Mouse (Mus musculus): ENCODE measurements at regions not wholly inside any gene's neighbourhood (a gene's known extent, or its start where the extent isn't known, plus 50 kb on each side); places are given as distances from the start of the nearest gene placed in this dataset.
"Not testable (repeated sequence)": the region's sequence is repeated elsewhere in the genome, so short reads cannot be mapped to it uniquely, and the experiment has no call there.

DNA sequence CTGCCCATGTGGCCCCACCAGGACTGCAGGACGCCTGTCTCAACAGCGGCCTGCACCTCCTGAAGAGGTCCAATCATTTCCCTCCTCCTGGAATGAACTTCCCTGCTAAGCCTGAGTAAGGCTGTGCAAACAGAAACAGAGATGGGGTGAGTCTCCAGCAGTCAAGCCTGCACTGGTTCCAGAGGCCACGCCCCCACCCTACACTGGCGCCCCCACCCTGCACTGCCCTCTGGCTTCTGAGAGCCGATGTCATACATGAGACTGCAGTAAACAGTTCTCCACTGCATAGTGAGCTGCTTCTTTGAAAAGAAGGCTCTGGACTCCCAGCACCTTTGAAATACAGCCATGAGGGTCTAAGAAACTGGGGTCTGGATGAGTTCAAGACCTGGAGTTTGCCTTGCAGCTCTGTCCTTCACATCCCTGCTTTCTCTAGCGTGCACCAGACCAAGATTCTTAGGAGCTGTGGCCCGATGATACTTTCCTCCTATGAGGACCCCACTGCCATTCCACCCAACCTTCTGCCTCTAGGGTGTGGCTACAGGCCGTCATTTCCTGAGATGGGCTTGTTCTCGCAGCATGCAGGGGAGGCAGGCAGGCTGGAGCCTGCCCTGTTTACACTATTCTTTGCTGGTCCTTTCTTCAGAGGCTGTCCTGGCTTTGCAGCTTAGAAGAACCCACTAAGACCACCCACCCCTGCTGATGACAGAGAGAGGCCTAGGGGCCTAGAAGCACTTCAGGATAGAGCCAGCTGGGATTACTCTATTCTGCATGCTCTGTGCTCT lies 144.0 kb upstream of the Camk1g start:
- peak; percentile 57 to 71 for DNase-seq

DNA sequence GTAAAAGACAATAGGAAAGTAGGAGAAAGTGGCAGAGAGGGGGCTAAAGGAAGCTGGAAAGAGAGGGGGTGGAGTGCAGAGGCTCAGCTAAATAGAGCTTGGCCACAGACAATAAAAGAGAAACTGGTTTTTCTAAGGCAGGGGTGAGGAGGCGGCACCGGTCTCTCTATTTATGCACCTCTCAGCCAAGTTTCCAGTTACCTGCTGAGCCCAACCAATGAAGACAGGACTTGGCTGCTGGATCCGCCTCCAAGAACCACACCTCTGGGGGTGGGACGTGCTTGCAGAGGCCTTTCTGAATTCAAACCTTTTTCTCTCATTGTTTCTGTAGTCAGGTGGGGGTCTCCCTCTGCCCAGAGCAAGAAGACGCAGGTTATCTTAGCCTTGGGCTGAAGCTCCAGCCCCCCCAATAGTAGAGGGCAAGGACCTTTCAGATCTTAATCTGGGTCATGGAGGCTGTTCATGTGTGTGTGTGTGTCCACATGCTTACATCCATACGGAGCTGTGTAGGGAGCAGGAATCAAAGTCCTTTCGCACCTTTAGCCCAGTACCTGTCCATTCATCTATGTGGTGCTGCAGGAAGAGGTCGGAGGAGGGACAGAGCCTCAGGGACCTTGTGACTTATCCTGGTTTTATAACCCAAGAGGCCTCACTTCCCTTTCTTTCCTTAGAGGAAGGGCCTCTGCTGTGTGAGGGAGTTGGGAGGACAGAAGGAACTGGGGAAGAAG lies 140.1 kb upstream of the Camk1g start:
- peak; percentile 42 to 61 for DNase-seq

DNA sequence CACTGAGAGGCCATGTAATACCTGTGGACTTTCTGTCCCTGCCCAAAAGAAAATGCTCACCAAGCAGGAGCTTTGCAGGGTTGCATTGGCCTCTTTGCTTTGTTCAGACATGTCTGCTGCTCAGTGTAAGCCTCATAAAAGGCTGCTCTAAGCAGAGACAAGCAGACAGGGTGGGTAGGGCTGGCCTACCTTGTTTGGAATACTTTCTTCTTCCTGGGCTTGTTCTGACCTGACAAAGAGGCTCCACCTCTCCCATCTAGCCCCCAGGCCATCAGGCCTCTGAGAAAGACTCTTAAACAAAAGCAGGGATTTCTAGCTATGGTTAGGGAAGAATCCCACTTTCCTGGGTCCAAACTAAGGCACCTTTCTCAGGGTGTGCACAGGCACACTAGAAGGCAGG lies 138.2 kb upstream of the Camk1g start:
- no peak for DNase-seq

DNA sequence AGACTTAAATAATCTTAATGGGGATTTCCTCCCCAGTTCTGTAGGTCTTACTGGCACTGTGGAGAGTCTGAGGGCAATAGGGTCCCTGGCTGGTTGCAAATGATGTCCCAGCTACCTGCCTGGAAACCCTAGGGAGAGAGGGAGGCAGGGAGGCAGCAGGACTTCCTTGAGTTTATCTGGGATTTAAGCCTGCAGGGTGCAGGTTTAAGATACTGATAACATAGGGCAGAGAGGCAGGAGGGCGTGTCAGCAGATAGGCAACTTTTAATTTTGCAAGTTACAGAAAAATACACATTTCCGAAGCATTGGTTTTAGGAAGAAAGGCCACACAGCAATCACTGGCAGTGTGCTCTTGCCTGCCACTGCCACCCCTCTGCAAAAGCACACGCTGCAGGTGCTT lies 136.9 kb upstream of the Camk1g start:
- DNase-seq = no peak

DNA sequence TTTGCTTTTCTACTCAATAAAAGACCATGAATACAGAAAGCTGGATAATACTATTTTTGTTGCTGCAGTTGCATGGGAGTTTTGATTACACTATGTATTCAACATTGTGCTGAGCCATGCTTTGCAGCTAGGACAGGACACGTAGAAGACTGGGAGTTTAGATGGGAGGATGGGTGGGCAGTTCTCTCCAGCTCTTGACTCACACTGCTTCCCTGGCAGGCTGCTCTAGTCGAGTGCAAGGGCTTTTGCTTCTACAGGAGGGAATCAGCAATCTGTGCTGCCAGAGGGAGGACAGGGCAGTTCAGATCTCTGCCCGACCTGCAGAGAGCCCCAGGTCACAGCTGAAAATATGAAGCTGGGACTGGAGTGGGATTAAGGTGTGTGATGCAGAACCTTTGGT lies 135.3 kb upstream of the Camk1g start:
- DNase-seq = no peak

DNA sequence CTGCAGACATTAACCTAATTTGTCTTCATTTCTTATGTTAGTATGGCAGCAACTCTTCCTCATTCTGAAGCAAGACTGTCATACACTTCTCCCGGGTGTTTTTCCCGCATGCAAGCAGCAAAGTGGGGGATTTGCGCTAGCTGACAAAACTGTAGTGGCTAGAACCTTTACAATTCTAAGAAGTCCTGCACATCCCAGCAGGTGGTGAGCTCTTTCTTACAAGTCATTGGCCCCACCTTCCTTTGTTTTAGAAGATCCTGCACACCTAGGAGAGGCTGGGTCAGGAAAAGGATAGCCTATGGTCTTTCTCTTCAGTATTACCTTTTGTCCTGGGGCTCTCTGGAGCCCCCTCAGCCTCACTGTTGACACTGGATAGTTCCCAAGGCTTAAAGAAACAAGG lies 134.5 kb upstream of the Camk1g start:
- DNase-seq = no peak

DNA sequence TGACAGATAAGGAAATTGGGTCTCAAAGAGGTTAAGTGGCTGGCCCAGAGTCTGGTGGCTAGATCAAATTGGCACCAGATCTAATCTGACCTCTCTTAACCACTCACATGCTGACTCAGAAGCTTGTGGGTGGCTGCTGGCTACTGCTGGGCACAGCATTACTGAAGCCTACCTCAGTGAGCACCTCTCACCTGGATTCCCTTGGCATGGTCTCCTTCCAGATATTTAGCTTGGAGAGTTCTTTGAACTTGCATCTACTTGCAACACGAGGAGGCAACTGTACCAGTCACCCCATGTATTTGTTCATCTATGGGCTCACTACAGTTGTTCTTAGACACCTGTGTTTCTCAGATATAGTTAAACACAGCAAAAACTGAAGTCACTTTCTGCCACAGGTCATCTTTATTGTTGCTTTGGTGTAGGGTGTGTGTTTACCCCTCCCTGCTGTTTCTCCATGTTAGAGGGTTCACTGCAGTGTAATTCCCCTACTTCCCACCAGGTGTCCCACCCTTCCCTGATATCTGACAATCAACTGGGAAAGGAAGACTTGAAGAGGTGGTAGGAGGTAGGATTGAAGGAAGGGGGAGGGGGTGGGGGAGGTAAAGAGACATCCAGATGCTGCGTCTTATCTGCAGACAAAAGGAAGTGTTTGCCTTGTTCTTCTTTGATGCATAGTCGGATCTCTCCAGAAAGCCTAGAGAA lies 133.7 kb upstream of the Camk1g start:
- DNase-seq = peak; percentile 73 to 76

DNA sequence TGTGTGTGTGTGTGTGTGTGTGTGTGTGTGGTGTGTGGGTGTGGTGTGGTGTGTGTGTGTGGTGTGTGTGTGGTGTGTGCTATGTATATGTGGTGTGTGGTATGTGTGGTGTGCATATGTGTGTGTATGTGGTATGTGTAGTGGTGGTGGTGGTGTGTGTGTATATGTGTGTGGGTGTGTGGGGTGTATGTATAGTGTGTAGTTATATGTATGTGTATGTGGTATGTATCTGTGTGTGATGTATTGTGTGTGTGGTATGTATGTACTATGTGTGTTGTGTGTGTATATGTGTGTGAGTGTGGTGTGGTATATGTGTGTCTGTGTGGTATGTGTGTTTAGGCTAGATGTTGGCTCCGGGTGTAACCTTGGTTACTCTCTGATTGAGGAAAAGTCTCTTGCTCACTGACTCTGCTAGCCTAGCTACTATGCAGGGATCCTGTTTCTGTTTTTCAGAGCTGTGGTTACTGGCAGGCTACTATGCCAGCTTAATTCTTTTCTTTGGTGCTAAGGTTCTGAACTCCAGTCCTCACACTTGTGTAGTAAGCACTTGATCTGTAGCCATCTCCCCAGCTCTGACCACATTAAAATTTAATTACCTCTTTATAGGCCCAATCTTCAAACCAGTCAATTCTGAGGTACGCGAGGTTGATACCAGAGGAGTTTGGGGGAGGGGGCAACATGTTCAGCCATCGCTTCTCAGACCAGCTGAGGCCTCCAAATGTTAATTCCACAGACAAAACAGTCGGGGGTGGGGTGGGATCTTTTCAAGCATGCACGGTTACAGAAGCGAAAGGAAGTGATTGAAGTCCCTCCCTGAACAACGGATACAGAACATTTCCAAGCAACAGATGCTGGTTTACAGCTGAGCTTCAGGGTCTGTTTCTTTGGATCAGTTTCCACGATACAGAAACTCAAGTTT lies 126.4 kb upstream of the Camk1g start:
- no peak for DNase-seq

DNA sequence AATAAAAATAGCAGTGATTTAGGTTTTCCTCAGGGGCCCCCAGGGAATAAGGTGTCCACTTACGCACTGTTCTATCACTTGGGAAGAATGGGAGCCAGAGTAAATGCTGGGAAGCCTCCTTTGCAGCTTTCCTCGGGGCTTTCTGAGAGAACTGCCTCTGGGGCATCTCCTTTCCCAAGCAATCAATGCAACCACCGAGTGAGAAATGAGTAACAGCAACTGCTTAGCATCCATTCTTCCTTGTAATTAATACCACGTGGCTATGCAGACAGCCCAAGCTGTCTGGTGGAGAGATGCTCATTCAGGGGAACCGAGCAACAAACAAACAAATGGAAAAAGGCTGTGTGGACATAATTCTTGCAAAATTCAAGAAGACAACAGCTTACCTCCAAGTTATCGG lies 117.9 kb upstream of the Camk1g start:
- DNase-seq = no peak

DNA sequence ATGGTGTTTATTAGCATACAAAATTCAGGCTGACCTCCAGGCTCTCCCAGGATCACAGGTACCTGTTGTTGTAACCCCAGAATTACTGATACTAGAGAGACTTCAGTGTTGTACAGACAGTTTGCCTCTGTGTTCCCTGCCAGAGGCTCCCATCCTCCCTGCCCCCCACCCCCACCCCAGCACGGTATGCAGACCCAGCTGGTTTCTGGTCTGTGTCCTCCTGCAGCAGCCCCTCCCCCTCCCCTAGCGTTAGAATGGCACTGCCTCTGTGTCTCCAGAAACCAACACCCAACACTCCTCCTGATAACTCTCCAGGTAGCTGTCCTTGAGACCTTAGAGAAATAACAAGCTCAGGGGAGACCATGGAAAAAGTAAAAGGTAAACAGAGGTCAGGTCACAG lies 116.6 kb upstream of the Camk1g start:
- not testable (repeated sequence) for DNase-seq

DNA sequence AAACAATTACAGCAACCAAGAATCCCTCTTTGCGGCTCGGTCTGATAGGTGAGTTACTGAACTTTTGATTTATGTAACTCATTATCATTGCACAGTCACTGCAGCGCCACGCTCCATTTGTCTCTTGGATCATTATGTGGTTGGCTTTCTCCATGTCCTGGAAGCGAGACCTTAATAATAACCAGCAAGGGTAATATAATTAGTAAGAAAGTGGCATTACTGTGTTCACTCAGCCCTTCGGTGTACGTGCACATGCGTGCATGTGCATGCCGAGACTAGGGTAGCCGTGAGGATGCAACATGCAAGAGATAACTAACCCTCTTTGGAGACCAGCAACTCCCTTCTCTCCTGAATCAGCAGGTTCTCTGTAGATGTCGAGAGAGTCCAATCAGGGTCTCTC lies 114.9 kb upstream of the Camk1g start:
- peak in 1 of 2 experiments; percentile 7 for DNase-seq

DNA sequence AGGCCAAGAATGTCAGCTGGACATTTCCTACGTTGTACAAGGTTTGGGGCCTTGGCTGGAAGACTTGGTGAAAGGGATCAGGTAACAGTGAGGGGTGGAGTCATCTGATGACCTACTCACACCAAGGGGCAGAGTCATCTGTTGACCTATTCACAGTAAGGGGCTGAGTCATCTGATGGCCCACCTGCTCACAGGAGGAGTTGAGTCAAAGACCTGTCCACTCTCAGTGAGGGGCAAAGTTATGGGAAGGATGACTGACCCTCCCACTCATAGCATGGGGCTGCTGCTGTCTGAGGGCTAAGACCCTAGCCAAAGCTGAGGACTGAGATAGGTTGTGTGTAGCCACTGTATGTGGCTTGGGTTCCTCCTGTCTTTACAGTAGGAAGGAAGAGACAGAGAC lies 107.2 kb upstream of the Camk1g start:
- no peak for DNase-seq

DNA sequence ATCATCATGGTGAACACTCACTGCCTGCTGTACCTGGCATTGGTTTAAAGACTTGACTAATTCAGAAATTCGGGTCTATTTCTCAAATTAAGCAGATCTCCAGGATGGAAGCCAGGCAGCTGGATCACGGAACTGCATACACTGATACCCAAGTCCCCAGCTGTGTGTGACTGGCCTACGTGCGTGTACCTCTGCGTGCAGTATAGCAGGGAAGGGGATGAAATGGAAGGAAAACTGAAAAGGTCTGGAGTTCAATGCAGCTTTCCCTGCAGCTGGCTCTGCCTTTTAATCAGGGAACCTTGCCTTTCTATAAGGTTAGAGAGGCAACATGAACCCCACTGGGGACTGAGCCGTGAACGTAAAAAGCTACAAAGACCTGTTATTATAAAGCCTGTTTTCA lies 106.7 kb upstream of the Camk1g start:
- no peak for DNase-seq

DNA sequence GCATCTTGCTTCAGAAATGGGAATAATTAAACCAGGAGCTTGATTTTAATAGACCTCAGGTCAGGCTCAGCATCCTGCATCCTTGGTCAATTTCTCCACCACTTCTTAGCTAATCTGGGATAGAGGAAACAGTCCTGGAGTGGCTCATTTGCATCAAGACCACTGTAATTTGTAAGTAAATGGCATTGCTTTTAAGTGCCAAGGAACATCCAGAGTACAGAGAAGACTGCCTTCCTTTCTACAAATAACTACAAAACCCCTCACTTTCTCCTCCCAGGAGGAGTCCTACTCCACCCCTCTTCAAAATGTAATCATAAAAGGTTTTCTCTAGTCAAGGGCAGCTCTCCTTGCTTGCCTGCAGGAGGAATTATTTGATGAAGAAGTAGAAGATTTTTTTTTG lies 96.2 kb upstream of the Camk1g start:
- DNase-seq = no peak

DNA sequence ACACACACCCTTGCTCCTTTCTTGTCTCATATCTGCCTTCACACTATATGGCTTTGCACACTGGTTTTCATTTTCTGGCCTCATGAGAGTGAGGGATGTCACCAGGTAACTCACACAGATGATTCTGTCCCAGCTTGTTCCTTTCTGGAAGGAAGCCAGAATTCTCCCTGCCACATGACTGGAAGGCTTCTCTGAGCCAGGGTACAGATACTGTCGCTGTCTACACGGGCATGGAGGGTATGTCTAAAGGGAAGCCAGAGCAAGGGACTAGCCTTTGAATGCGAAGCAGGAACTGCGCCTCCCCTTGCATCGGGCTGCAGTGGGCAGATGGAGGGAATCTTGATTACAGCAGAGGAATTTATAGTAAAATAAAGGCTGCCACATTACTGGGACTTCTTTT lies 89.6 kb upstream of the Camk1g start:
- DNase-seq = no peak

DNA sequence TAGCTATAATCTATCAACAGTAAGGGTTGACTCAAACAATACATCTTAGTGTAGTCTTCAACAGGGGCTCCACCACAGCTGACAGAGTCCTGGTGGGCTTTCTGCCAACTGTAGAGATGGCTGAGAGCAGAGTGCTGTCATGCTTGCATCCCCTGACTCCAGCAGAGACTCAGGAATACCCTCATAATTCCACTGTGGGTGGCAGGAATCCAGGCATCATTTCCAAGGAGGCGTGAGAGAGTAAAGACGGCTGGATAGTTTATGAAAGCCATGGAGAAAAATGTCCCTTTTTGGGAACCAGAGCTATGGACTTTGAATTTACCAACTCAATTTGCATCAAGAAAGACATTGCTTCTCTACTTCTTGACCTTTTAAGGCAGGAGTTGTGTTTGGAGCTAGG lies 87.8 kb upstream of the Camk1g start:
- no peak for DNase-seq

DNA sequence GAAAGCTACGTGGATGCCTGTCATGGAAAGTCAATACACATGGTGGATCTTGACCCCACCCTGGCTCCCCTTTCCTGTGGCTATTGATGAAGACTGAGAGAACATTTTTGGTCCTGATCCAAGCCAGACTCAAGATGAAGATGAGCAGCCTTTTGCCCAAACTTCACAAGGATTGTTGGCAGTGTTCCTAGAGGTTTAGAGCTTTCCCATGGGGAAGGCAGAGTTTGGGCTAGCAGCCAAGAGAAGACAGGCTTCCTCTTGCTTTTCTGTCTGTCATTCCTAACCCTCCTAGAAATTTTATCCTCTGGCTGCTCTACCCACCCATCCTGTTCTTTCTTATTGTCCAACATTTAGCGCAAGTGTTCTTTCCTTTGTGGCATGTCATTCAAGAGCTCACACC lies 83.6 kb upstream of the Camk1g start:
- peak in 1 of 2 experiments; percentile 9 for DNase-seq

DNA sequence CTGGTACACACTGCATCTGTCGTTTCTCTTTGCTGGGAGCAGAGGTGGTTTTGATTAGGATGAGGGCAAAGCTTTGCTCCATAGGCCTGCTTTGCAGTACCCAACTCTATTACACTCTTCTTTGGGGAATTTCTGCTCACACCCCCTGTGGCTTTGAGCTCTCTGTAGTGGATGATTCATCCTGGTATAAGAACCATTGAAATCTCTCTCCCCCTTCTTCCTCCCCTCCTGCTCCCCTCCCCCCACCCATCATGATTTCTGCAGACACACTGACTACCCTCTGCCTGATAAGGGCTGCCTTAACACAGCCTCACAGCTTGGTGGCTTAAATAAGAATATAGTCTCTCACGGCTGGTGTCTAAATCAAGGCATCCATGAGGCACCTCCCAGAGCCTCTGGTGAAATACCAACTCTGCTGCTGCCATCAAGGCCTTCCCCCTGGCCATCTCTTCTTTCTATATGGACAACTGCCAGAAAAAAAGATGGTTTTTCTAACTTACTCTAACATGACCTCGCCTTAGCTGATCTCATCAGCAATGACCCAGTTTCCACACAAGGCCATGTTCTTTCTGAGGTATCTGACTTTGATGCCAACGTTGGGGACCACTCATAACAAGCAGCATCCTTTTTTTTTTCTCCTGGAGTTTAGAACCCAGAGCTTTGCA lies 81.5 kb upstream of the Camk1g start:
- DNase-seq = no peak

DNA sequence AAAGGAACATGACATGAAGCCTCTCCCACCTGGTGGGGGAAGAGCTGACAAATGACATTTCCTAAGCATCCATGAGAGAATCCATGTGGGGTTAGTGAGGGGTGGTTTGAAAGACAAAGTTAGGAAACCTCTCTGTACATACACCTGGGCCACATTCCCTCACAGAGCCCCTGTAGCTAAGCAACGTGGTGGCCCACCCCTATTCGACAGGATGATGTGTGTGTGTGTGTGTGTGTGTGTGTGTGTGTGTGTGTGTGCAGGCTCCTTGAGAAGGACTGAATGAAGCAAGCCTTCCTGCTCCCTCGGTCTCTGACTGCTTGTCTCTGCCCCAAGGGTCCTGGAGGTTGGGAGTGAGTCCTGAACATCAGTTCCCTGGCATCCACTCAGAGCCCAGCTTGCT lies 80.7 kb upstream of the Camk1g start:
- peak; percentile 3 to 6 for DNase-seq

DNA sequence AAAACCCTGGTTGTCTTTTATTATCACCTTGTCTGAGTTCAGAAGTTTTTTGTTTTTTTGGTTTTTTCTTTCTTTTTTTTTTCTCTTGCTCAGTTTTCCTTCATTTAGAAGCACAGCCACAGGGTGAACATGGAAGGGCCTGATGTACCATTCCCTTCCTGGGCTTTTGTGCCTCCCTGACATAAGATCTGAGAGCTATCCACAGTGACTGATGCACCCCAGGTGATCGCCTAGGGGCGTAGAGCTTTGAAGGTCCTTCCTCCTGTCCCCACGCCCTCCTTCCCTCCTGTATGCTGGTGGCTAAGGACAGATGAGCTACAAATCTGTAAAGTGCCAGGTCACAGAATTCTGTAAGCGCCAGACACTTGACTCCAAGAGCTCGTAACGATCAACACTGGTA lies 80.1 kb upstream of the Camk1g start:
- no peak for DNase-seq

DNA sequence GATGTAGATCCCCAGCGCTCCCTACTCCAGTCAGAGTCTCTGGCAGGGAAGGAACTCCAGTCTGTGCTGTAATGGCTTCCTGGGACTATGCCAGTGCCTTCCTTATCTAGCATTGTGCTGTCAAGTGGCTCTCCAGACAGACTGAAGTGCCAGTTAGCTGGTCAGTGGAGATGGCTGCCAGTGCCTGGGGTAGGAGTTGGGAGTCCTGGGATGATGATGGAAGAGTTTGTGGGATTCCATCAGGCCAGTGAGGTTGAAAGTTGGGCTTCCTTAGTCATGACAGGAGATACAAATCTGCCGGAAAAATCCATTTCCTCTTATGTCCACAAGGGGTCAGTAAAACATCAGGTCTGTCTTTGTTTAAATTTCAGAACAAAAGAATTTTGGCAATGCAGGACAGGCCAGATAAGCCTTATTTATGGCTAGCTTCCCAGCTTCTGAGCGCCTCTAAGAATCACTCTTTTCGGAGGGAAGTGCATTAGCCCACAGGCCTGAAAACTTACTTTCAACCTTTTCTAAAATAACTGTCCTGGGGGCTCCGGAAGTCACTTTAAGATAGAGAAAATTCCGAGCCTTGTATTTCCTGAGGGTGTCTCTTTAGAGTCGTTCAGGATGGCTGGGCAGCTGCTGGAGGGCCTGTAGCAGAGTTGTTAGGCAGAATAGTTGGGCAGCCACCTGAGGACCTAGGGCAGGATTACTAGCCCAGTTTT lies 79.5 kb upstream of the Camk1g start:
- DNase-seq = peak; percentile 36 to 61
